ENCODE assay signal across 1 mouse cellular context in the genomic region with DNA sequence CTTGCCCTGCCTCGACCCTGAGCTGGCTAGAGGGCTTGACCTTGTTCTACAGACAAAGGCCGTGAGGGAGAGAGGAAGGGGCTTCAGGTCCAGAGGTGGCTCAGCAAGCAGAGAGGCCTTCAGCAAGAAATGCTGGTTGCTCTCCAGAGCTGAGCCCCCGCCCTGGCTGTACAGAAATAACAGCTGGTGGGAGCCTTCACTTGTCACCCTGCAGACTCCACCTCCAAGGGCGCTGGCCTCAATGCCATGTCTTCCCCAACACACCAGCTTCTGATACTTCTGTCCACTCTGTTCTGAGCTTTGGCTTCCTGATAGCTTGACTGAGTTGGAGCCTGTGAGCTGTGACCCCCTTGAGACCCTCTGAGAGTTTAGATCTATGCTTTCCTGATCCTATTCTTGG.
TF ChIP-seq lines count a peak whose summit lies in the region.

No protein-coding gene starts in this region.

TF ChIP-seq in myocyte, 11 proteins besides CTCF, POLR2A, EP300 and RAD21 (continued from another document):
- no peak for TF ChIP-seq POLR2AphosphoS2 (IDR thresholded peaks at IDR 0.05; ENCODE audit: insufficient read length, low read depth)
